Mouse (Mus musculus) limb, embryonic 10.5 days (tissue): ENCODE measurements at regions not wholly inside any gene's neighbourhood (a gene's known extent, or its start where the extent isn't known, plus 50 kb on each side); places are given as distances from the start of the nearest gene placed in this dataset.

ENCODE experiments used
- DNase-seq: peaks from one replicate; pipeline ENCODE4 v3.0.0-alpha.2; 2017; ENCODE audit warnings: low spot score
- H3K27ac ChIP-seq: fragments of 300-500 bp; sonication (generic); 2 replicates; pipeline ENCODE4 v1.5.1; 2016; ENCODE audit warnings: mild to moderate bottlenecking
- H3K27me3 ChIP-seq: fragments of 300-500 bp; sonication (generic); 2 replicates; pipeline ENCODE4 v1.6.1; 2016; ENCODE audit warnings: low read depth, mild to moderate bottlenecking; ENCODE audit not compliant: poor library complexity, severe bottlenecking
- H3K36me3 ChIP-seq: fragments of 300-500 bp; sonication (generic); 2 replicates; pipeline ENCODE4 v1.6.1; 2016; ENCODE audit warnings: mild to moderate bottlenecking, moderate library complexity
- H3K4me1 ChIP-seq: fragments of 300-500 bp; sonication (generic); 2 replicates; pipeline ENCODE4 v1.6.1; 2016
- H3K4me3 ChIP-seq: fragments of 300-500 bp; sonication (generic); 2 replicates; pipeline ENCODE4 v1.5.1; 2016; ENCODE audit warnings: mild to moderate bottlenecking, moderate library complexity
- H3K9me3 ChIP-seq: fragments of 300-500 bp; sonication (generic); replicated peaks from 2 replicates; pipeline ENCODE4 v1.6.1; 2016; ENCODE audit warnings: mild to moderate bottlenecking
- WGBS: fragments of 180-500 bp; shearing (Covaris S2); methylation state at CpG from one replicate; pipeline ENCODE4 v1.1.7; 2016; 5-methylcytosine and 5-hydroxymethylcytosine counted together

DNA sequence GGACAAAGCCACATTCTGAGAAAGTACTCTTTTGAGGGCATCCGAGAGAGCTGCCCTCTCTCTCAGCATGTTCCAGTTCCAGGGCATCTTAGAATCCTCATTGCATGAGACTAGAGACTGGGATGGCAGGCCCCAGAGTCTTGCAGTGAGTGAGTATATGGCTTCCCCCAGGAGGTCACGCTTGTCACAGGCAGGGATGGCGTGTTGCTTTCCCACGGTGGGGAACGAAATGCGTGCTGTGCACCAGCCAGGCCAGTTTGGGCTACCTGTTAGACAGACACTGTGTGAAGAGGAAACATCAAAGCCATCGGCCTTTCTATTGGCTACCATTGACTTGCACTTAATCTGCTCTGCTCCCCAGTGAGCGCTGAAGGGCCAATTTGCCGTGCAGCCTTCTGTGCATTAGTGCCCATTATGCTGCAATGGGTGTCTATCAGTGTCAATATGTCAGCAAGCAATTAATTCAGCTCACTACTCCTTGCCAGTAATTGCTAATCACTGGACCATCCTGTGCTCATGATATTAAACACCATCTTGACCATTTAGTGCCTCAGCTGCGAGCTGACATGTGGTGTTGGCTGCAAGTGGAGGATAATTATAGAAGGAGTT, 191.3 kb upstream of the A230072I06Rik start:
- Histone ChIP-seq H3K9me3 (no peaks in the 10 kb centered on the region), H3K36me3 (no peaks in the 10 kb centered on the region), H3K4me3 (no peak overlapping the region), H3K27ac (no peak overlapping the region), H3K27me3 (no peaks in the 10 kb centered on the region), H3K4me1 (peaks cover 3% of the 10 kb centered on the region; the same call in 1 of the 2 replicates)
- 91% methylated on average over 10 of the region's 10 CpGs for WGBS
- DNase-seq, result no peak

DNA sequence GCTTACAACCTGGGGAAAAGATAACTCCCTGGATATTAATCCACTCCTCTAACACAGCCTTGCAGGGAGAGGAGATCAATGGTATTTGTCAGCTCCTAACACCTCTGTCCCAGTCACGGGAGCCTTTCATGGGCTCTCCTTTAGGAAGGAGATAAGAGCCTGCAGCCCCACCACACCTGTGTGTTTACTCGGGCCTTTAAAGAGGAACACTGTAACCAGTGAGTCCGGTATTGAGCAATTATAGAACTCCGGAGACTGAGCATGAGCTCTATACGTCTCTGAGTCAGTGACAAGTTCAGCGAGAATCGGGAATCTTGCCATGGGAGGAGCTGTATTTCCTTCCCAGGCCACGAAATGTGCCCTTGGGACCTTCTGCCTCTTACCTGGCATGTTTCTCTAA, 178.5 kb upstream of the A230072I06Rik start:
- WGBS, result 79% methylated on average over 8 of the region's 8 CpGs
- Histone ChIP-seq H3K9me3 (no peaks in the 10 kb centered on the region), H3K36me3 (no peaks in the 10 kb centered on the region), H3K4me1 (peaks cover 4% of the 10 kb centered on the region; the same call in 1 of the 2 replicates), H3K27ac (no peak overlapping the region), H3K4me3 (no peak overlapping the region), H3K27me3 (peaks cover 4% of the 10 kb centered on the region; the same call in 1 of the 2 replicates)
- no peak for DNase-seq

DNA sequence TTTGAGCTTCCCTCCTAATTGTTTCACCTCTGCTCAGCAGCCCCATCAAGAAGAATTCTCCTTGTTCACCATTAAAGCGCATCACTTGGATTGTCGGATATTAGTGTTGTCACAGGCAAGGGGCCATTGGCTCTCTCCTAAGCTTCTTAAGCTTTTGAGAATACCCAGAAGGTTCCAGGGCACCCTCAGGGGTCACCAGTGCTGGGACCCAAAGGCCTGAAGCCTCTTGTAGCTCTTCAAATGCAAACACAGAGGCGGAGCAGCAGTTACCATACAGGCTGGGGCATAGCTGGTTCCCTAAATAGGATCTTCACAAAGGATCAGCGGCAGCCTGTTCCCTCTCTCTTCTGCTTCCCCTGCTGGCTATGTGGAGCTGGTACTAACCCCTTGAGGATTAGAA, 175.3 kb upstream of the A230072I06Rik start:
- Histone ChIP-seq H3K4me3 (no peak overlapping the region), H3K4me1 (peaks cover 15% of the 10 kb centered on the region), H3K27ac (no peak overlapping the region), H3K27me3 (peaks cover 4% of the 10 kb centered on the region; the same call in 1 of the 2 replicates), H3K36me3 (no peaks in the 10 kb centered on the region), H3K9me3 (no peaks in the 10 kb centered on the region)
- WGBS, result 69% methylated on average over 4 of the region's 4 CpGs
- no peak for DNase-seq

DNA sequence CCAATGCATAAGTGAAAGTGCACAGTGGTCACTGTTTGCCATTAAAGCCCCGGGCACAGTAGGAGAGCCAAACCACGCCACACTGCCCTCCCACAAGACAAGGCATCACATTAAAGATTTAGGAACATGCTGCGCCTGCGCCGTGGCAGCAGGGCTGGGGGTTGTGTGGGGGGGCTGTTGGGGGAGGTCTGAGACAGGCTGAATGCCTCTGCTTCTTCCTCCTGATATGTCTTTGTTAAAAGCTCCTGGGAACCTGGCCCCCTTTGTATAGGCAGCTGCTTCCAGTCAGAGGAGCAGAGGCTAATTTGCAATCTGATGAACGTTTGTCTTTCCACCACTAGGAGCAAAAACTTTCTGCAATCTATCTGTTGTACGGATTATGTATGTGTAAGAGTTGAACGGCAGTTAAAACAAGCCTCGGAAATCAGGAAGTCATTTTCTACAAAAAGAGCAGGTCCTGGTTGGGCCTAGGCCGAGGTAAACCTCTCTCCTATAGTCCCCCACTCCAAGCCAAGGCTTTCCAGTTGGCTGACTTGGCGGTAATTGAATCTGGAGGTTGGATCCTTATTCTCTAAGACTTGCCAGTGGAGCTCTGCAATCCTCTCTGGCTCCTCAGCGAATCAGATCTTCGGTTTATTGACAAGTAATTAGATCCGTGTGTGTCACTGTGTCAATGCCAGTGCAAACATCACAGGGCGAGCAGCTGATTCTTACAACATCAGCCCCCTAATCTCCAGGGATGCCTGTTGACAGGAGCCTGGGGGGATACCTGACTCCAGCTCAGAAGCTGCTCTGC, 173.3 kb upstream of the A230072I06Rik start:
- Histone ChIP-seq H3K27me3 (peaks cover 16% of the 10 kb centered on the region; the same call in 1 of the 2 replicates), H3K4me1 (peaks cover 15% of the 10 kb centered on the region), H3K4me3 (no peak overlapping the region), H3K36me3 (no peaks in the 10 kb centered on the region), H3K27ac (no peak overlapping the region), H3K9me3 (no peaks in the 10 kb centered on the region)
- DNase-seq, result no peak
- WGBS, result 56% methylated on average over 15 of the region's 15 CpGs

DNA sequence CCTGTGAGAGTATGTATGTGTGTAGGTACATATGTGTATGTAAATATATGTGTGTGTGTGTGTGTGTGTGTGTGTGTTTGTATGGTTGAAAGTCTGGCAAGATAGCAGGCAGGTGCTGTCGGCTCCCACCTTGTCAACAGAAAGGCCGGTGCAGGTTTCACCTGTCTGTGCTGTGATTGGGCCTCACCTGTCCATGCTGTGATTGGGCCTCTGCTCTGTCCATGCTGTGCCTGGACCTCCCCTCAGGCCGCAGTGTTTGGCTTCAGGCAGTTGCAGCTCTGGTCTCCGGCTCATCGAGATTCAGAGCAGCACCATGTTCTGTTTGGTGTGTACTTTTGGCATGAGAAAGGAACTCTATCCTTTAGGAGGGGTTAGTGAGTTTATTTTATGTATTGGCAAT, 170.0 kb upstream of the A230072I06Rik start:
- no peaks in the 10 kb centered on the region for H3K36me3 ChIP-seq
- peaks cover 31% of the 10 kb centered on the region; the same call in 1 of the 2 replicates for H3K27me3 ChIP-seq
- 70% methylated on average over 5 of the region's 5 CpGs for WGBS
- DNase-seq, result no peak
- peaks cover 26% of the 10 kb centered on the region for H3K4me1 ChIP-seq
- H3K9me3 ChIP-seq, result no peaks in the 10 kb centered on the region
- H3K4me3 ChIP-seq, result no peak overlapping the region
- no peak overlapping the region for H3K27ac ChIP-seq

DNA sequence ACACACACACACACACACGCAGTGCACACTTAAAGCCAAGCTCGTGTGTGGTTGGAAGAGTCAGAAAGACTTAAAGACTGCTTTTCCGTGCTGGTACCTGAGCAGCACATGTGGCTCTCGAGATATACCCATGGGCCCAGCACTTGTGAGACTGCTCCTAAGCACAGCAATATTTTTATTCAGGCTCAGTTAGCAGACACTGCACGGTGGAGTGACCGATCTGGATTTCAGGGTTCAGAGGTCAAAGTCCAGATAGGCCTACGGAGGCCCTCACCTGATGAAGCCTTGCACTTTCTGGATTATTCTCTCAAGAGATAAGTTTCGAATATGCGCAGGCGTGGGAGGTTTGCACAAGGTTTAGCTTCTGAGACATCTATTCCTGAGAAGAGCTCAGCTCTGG, 167.0 kb upstream of the A230072I06Rik start:
- Histone ChIP-seq H3K9me3 (no peaks in the 10 kb centered on the region), H3K4me1 (peaks cover 11% of the 10 kb centered on the region), H3K27ac (no peak overlapping the region), H3K36me3 (no peaks in the 10 kb centered on the region), H3K4me3 (no peak overlapping the region), H3K27me3 (peaks cover 31% of the 10 kb centered on the region; the same call in 1 of the 2 replicates)
- no peak for DNase-seq
- 84% methylated on average over 10 of the region's 10 CpGs for WGBS

DNA sequence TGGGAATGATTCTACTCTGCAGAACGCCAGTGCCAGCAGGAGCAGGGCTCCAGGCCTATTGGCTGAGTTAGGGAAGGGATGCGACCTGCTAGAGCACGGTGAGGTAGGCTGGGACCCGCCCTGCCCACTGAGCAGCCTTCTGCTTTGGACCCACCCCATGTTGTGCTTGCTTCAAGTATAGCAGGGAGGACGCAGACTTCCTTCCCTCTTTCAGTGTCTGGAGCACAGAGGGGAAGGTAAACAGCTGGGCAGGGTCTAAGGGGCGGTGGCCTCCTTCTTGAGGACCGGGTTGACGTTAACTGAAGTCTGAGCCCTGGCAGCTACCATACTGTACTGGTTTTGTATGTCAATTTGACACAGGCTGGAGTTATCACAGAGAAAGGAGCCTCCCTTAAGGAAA, 165.6 kb upstream of the A230072I06Rik start:
- H3K36me3 ChIP-seq, result no peaks in the 10 kb centered on the region
- H3K4me3 ChIP-seq, result no peak overlapping the region
- H3K27me3 ChIP-seq, result peaks cover 31% of the 10 kb centered on the region; the same call in 1 of the 2 replicates
- 52% methylated on average over 8 of the region's 8 CpGs for WGBS
- H3K4me1 ChIP-seq, result peaks cover 11% of the 10 kb centered on the region
- no peak overlapping the region for H3K27ac ChIP-seq
- H3K9me3 ChIP-seq, result no peaks in the 10 kb centered on the region
- DNase-seq, result no peak

DNA sequence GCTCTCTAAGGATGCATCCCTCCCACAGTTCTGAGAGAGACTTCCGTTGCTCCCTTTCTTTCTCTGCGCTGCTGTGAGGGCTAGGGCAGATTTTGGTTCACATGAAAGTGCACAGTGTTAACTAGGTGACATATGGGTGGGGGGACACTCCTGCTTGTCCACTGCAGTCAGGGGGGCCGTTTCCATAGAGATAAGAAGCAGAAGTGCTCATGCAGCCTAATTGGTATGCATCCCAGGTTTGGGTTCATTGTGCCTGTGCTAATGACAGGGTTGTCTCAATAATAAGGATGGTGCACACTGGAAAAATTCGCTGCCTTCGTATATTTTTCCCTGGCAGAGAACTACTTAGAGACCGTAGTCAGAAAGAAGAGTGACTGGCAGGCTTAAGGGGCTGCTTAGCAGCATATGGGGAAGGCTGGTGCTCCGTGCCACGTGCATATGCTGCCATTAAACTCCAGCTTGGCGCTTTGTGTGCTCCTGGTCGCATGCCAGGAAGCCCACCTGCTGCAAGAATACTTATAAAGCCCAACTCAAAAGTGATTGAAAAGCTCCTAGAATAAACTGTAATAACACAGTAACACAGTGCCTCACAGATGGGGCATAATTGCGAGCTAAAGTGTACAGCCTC, 152.1 kb upstream of the A230072I06Rik start:
- WGBS, result 69% methylated on average over 11 of the region's 11 CpGs
- peaks cover 17% of the 10 kb centered on the region for H3K27me3 ChIP-seq
- no peak for DNase-seq
- H3K36me3 ChIP-seq, result no peaks in the 10 kb centered on the region
- H3K27ac ChIP-seq, result no peak overlapping the region
- H3K4me3 ChIP-seq, result no peak overlapping the region
- H3K9me3 ChIP-seq, result no peaks in the 10 kb centered on the region
- peaks cover 10% of the 10 kb centered on the region; the same call in 1 of the 2 replicates for H3K4me1 ChIP-seq

DNA sequence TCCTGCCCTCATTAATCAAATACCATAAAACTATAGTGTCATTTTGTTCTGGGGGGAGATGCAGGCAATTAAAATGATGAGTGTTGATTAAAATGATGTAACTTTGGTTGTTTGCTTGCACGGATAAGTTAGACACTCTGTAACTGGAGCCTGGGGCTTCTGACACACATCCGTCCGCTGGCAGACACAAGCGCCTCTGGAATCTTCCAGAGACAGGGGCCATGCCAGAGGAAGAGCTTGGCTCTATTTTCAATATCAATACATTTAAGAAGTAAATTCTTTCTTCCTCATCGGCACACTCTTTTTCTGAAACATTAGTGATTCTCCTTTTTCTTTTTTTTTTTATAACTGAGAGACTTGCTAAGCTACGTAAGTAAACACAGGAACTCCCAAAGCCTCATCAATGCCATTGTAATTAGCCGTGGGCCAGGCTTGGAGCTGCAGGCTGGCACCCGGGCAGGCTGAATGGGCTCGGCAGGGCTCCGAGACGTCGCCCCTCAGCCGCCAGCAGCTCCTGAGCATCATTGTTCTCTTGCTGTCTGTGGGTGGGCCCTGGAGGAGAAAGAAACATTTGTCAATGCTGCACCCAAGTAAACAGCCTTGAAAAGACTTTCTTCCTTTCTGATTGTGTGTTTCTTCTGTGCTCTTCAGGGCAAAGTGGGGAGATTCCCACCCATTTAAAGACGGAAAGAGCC, 151.4 kb upstream of the A230072I06Rik start:
- DNase-seq, result no peak
- peaks cover 10% of the 10 kb centered on the region; the same call in 1 of the 2 replicates for H3K4me1 ChIP-seq
- H3K27ac ChIP-seq, result no peak overlapping the region
- H3K9me3 ChIP-seq, result no peaks in the 10 kb centered on the region
- WGBS, result 44% methylated on average over 14 of the region's 14 CpGs
- H3K27me3 ChIP-seq, result peaks cover 24% of the 10 kb centered on the region
- no peaks in the 10 kb centered on the region for H3K36me3 ChIP-seq
- H3K4me3 ChIP-seq, result no peak overlapping the region

DNA sequence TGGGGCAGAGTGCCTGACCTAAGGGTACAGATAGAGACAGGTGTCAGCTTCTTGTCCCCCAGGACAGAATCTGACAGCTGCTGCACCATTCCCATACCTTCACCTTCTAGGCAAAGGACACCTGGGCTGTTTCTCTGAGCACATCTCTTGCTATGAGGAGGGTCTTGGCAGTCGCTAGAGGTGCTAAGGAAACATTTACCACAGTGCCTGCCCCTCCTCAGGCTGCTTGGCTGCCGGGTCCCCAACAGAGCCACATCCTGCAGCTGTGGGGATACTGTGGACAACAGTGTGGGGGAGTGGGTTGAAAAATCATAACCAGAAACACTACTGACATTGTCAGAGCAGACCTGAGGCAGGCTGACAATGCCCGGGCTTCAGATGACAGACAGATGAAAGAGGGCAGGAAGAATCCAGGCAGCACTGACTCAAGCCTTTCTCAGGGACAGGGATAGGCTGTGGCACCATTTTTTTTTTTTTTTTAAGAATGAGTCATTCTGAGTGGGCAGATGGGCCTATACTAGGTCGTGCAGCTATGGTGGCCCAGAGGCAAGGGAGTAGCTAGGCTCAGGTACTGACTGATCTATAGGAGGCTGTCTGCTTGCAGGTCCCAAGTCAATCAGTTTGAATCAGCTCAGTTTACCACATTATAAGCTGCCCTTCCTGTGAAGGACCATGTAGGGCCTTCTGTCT, 150.7 kb upstream of the A230072I06Rik start:
- H3K4me1 ChIP-seq, result peaks cover 10% of the 10 kb centered on the region; the same call in 1 of the 2 replicates
- no peaks in the 10 kb centered on the region for H3K9me3 ChIP-seq
- no peak overlapping the region for H3K27ac ChIP-seq
- 49% methylated on average over 4 of the region's 4 CpGs for WGBS
- no peak for DNase-seq
- H3K36me3 ChIP-seq, result no peaks in the 10 kb centered on the region
- H3K27me3 ChIP-seq, result peaks cover 31% of the 10 kb centered on the region
- H3K4me3 ChIP-seq, result no peak overlapping the region

DNA sequence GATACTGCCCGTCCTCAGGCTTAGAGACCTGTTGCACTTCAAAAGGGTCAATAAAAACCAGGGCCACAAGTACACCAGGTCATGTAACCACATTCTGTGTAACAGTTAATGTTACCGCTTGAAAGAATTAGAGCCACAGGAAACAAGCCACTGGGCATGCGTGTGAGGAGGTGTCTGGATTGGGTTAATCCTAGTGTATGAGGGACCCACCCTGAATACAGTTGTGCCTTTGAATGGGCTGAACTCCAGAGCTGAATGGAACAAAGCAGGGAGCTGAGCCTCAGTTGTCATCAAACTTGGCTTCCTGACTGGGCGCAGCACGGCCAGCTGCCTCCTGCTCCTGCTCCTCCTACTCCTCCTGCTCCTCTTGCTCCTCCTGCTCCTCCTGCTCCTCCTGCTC, 148.0 kb upstream of the A230072I06Rik start:
- Histone ChIP-seq H3K4me3 (no peak overlapping the region), H3K27ac (no peak overlapping the region), H3K27me3 (peaks cover 51% of the 10 kb centered on the region), H3K9me3 (no peaks in the 10 kb centered on the region), H3K4me1 (peaks cover 10% of the 10 kb centered on the region; the same call in 1 of the 2 replicates), H3K36me3 (no peaks in the 10 kb centered on the region)
- DNase-seq, result no peak
- 42% methylated on average over 5 of the region's 5 CpGs for WGBS

DNA sequence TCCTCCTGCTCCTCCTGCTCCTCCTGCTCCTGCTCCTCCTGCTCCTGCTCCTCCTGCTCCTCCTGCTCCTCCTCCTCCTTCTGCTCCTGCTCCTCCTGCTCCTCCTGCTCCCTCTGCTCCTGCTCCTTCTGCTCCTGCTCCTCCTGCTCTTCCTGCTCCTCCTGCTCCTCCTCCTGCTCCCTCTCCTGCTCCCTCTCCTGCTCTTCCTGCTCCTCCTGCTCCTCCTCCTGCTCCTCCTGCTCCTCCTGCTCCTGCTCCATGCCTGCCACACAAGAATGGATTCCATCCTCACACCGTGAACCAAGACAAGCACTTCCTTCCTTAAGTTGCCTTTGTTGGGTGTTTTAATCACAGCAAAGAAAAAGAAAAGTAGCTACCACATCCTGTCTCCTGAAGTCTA, 144.4 kb upstream of the A230072I06Rik start:
- H3K36me3 ChIP-seq, result no peaks in the 10 kb centered on the region
- peaks cover 11% of the 10 kb centered on the region for H3K4me1 ChIP-seq
- H3K27me3 ChIP-seq, result peaks cover 51% of the 10 kb centered on the region
- WGBS, result 82% methylated on average over 1 of the region's 1 CpGs
- H3K4me3 ChIP-seq, result no peak overlapping the region
- no peaks in the 10 kb centered on the region for H3K9me3 ChIP-seq
- no peak for DNase-seq
- H3K27ac ChIP-seq, result no peak overlapping the region
